Mouse (Mus musculus) kidney, postnatal 25 days (tissue): ENCODE results near the gene Tns1.

Source experiments
- DNase-seq, 2 experiments: peaks; one replicate each; pipeline ENCODE4 v3.0.0; 2021; ENCODE audit warnings: mixed read lengths in 2 of 2

Tns1 gene

GRCm38 (mm10) chr1:74091138-74091537, 33.1 kb downstream of the Tns1 start:
- DNase-seq, result peak; percentile 52 to 78

- DNase-seq, result no peak
Measured at GRCm38 (mm10) chr1:74090329-74090728, 33.9 kb downstream of the Tns1 start.

GRCm38 (mm10) chr1:74088569-74088968, 35.7 kb downstream of the Tns1 start:
- no peak for DNase-seq

GRCm38 (mm10) chr1:74085566-74085965, 38.7 kb downstream of the Tns1 start:
- DNase-seq, result no peak

GRCm38 (mm10) chr1:74084752-74085151, 39.5 kb downstream of the Tns1 start:
- no peak for DNase-seq

GRCm38 (mm10) chr1:74084065-74084705, 40.1 kb downstream of the Tns1 start:
- no peak for DNase-seq

GRCm38 (mm10) chr1:74082841-74083463, 41.3 kb downstream of the Tns1 start:
- peak; percentile 67 to 79 for DNase-seq

GRCm38 (mm10) chr1:74081573-74081989, 42.7 kb downstream of the Tns1 start:
- no peak for DNase-seq

- DNase-seq, result peak; percentile 88 to 97
Measured at GRCm38 (mm10) chr1:74077353-74077752, 46.9 kb downstream of the Tns1 start.

GRCm38 (mm10) chr1:74076230-74076629, 48.0 kb downstream of the Tns1 start:
- peak in 1 of 2 experiments; percentile 67 for DNase-seq

- DNase-seq, result peak; percentile 84 to 95
Measured at GRCm38 (mm10) chr1:74074693-74075485, 49.4 kb downstream of the Tns1 start.

GRCm38 (mm10) chr1:74073791-74074190, 50.5 kb downstream of the Tns1 start:
- DNase-seq, result no peak

- DNase-seq, result no peak
Measured at GRCm38 (mm10) chr1:74070745-74071144, 53.5 kb downstream of the Tns1 start.

GRCm38 (mm10) chr1:74070001-74070551, 54.2 kb downstream of the Tns1 start:
- DNase-seq, result peak; percentile 67 to 92

GRCm38 (mm10) chr1:74069085-74069835, 55.0 kb downstream of the Tns1 start:
- peak; percentile 69 to 91 for DNase-seq

GRCm38 (mm10) chr1:74068366-74069084, 55.7 kb downstream of the Tns1 start:
- peak; percentile 44 to 80 for DNase-seq

- peak in 1 of 2 experiments; percentile 58 for DNase-seq
Measured at GRCm38 (mm10) chr1:74067866-74068265, 56.4 kb downstream of the Tns1 start.

GRCm38 (mm10) chr1:74066576-74066975, 57.7 kb downstream of the Tns1 start:
- no peak for DNase-seq

GRCm38 (mm10) chr1:74066061-74066460, 58.2 kb downstream of the Tns1 start:
- peak; percentile 53 to 87 for DNase-seq

- peak; percentile 51 to 81 for DNase-seq
Measured at GRCm38 (mm10) chr1:74060046-74060445, 64.2 kb downstream of the Tns1 start.

GRCm38 (mm10) chr1:74059552-74059951, 64.7 kb downstream of the Tns1 start:
- peak; percentile 66 to 87 for DNase-seq

GRCm38 (mm10) chr1:74058771-74059170, 65.5 kb downstream of the Tns1 start:
- DNase-seq, result no peak
